In the genomic region with DNA sequence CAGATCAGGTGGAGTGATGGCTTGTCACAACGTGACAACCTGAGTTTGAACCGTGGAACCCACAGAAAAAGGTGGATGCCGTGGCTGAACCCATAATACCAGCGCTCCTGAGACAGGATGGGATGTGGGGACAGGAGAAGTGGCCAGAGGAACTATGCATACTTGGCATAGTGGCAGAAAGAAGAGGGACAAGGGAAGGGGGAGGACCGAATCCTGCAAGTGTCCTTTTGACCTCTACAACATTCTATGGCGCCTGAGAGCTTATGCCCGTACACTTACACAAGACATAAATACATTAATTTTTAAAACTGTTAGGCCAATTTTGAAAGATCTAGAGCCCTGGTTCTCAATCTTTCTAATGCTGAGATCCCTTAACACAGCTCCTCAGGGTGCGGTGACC, we compare ENCODE assay signal across 26 mouse cellular contexts.
"Had no signal": no experiment of that assay in that cellular context is flagged by ENCODE, and none has a peak within 500 bp of the region (broad histone marks: within the 10 kb centered on the region; RNA-seq: fewer than 3 reads in every experiment).

No protein-coding gene starts in this region.

- H3K27me3 ChIP-seq: hindbrain, embryonic 12.5 days; intestine, embryonic 15.5 days; limb, embryonic 15.5 days; liver, embryonic 12.5 days had no signal

- H3K4me1 ChIP-seq: hindbrain, embryonic 10.5 days; hindbrain, embryonic 12.5 days; intestine, embryonic 15.5 days; liver, embryonic 12.5 days had no signal

- H3K4me2 ChIP-seq: heart, embryonic 11.5 days; hindbrain, embryonic 12.5 days; hindbrain, embryonic 14.5 days; intestine, embryonic 15.5 days; limb, embryonic 13.5 days; limb, embryonic 15.5 days; liver, embryonic 12.5 days had no signal

- ATAC-seq: forebrain, embryonic 16.5 days; hindbrain, embryonic 16.5 days; inflammation-experienced regulatory T-cells, adult 6 months; intestine, embryonic 15.5 days; intestine, postnatal 0 days; liver, embryonic 12.5 days had no signal

- H3K9ac ChIP-seq: hindbrain, embryonic 12.5 days; hindbrain, embryonic 14.5 days; intestine, embryonic 15.5 days; limb, embryonic 13.5 days; limb, embryonic 15.5 days; liver, embryonic 12.5 days; liver, embryonic 14.5 days had no signal

- DNase-seq: gastrocnemius, adult 2 months; gastrocnemius, postnatal 10 days; gastrocnemius, postnatal 25 days; heart, postnatal 10 days; heart, postnatal 4 days; kidney, adult 18-20 months; kidney, adult 8-10 months; kidney, postnatal 10 days; kidney, postnatal 25 days; kidney, postnatal 4 days; lung, adult 18-20 months had no signal

- H3K27ac ChIP-seq: gastrocnemius, adult 2 months; hindbrain, embryonic 10.5 days; hindbrain, embryonic 12.5 days; hindbrain, embryonic 14.5 days; intestine, embryonic 15.5 days; layer of hippocampus, adult 2 months; left cerebral cortex, adult 2 months; limb, embryonic 13.5 days; limb, embryonic 15.5 days; liver, embryonic 12.5 days; liver, embryonic 14.5 days had no signal

- H3K9me3 ChIP-seq: hindbrain, embryonic 10.5 days; hindbrain, embryonic 12.5 days; intestine, embryonic 15.5 days; limb, embryonic 13.5 days; limb, embryonic 15.5 days; liver, embryonic 12.5 days had no signal

- H3K36me3 ChIP-seq: intestine, embryonic 15.5 days; limb, embryonic 15.5 days; liver, embryonic 12.5 days had no signal

- H3K4me3 ChIP-seq: gastrocnemius, adult 2 months; hindbrain, embryonic 10.5 days; hindbrain, embryonic 12.5 days; intestine, embryonic 15.5 days; layer of hippocampus, adult 2 months; left cerebral cortex, adult 2 months; limb, embryonic 13.5 days; limb, embryonic 15.5 days; liver, embryonic 12.5 days had no signal
